Mouse (Mus musculus) bone marrow, adult 2 months (tissue): ENCODE results near the gene Gpr35.

Experiments used
- CTCF ChIP-seq: fragments of 200-500 bp; IDR thresholded peaks from 2 replicates; pipeline ENCODE4 v1.5.1; 2011; ENCODE audit warnings: low read length, control low read depth; ENCODE audit not compliant: control insufficient read depth, insufficient read depth
- POLR2A ChIP-seq: fragments of 200-500 bp; IDR thresholded peaks from 2 replicates; pipeline ENCODE4 v1.6.1; 2011; ENCODE audit warnings: low read depth, mild to moderate bottlenecking, control low read depth, low read length, borderline replicate concordance; ENCODE audit not compliant: control insufficient read depth

- TF ChIP-seq CTCF (no peak), POLR2A (no peak)
Measured at GRCm38 (mm10) chr1:92947966-92948365, 2.7 kb upstream of the Gpr35 start.
